Mouse (Mus musculus) C2C12 (cell line): ENCODE results near the gene Srpk3.

ENCODE experiments used
- CEBPB ChIP-seq: IDR thresholded peaks from one replicate; pipeline ENCODE4 v1.6.1; 2011; ENCODE audit warnings: low read depth, mild to moderate bottlenecking, control low read depth, moderate library complexity
- CTCF ChIP-seq: IDR thresholded peaks from one replicate; pipeline ENCODE4 v1.5.1; 2011; ENCODE audit not compliant: control insufficient read depth, insufficient read depth, insufficient read length
- FOSL1 ChIP-seq: IDR thresholded peaks from one replicate; pipeline ENCODE4 v1.8.0; 2011; ENCODE audit warnings: mild to moderate bottlenecking, low read length; ENCODE audit not compliant: poor library complexity, insufficient read depth, severe bottlenecking
- MAX ChIP-seq: IDR thresholded peaks from one replicate; pipeline ENCODE4 v1.6.1; 2011; ENCODE audit warnings: mild to moderate bottlenecking, control low read depth
- MYOD1 ChIP-seq: IDR thresholded peaks from one replicate; pipeline ENCODE4 v1.6.1; 2011; ENCODE audit warnings: low read depth; ENCODE audit not compliant: control insufficient read depth, insufficient read length
- MYOG ChIP-seq: IDR thresholded peaks from one replicate; pipeline ENCODE4 v1.6.1; 2011; ENCODE audit not compliant: control insufficient read depth, insufficient read length; ENCODE audit errors: extremely low read depth
- USF1 ChIP-seq: IDR thresholded peaks from one replicate; pipeline ENCODE4 v1.6.1; 2011; ENCODE audit warnings: low read depth, mild to moderate bottlenecking, control low read depth, moderate library complexity

DNA sequence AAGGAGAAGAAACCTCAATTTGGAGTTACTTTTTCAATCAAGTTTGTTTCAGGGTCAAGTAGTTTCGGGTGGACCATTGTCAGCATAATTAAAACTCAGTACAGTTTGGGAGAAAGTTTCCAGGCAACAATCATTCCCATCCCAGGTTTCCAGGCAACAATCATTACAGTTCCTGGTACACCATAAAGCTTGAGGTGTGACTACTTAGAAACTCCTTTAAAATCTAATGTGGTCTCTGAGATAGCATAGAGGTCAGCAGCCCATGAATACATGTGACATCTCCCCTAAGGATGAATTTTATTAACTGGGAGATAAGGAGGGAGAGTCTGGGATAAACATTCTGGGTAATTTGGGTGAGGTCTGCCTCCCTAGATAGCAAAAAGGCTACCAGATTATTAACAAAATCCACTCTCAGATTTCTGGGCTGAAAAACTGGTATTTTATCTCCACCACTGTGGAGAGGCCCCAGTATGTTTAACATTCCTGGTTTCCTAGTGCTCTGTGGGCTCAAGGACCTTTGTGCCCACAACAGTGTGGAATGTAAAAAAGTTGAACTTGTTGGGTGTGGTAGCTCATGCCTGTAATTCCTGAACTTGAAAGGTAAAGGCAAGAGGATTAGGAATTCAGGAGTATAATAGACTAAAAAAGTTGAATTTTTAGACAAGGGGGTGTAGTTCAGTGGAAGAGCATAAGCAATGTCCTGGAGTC, 29.3 kb upstream of the Srpk3 start:
- TF ChIP-seq CTCF (no peak), USF1 (no peak), CEBPB (no peak), MAX (no peak), FOSL1 (no peak), MYOG (no peak), MYOD1 (no peak)
